ENCODE assay signal across 8 mouse cellular contexts in the genomic region with DNA sequence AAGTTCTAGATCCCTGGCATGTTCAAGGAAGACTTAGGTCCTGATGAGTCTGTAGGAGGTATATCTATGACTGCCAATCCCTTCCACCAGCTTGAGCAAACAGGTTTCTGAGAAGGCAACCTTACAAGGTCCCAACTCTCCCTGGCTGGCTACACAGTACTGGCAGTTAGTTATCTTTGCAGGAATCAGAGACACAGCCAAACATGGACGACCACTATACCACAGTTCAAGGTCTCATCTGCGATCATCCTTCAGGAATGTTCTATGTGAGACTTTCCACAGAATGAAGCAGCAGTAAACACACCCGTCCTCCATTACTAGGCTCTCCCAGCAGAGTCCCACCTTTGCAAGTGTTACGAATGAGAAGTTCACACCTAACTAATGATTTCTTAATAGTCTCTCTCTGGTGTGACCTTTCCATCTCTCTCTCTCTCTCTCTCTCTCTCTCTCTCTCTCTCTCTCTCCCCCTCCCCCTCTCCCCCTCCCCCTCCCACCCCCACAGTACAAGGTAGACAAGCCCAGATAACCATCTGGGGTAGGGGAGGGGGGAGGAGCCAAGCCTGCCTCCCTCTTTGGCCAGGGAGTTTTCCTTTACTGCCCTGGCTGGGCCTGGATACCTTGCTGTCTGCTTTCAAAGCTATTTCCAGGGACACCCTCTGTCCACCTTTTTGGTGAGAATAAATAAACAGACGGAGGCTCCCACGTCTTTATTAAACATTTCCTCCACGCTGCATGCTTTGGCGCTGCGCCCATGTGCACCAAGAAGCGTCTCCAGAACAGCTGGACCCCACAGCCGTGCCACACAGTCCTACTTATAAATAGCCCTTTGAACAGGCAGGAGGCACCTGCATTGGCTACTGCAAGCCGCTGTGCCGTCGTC.
DNase-seq lines count a peak whose midpoint lies in the region; ATAC-seq lines count a peak whose summit lies in the region.

No protein-coding gene starts in this region.

- intact Hi-C loops in heart, postnatal 10 days (cut with DNase I), result loop anchor here (10.0 kb wide), 1 partner anchor 494 kb away; no protein-coding TSS in a partner anchor

- peaks cover 19% of the 10 kb centered on the region for H3K27me3 ChIP-seq in heart, embryonic 12.5 days (replicated peaks)
- H3K27me3 ChIP-seq in limb, embryonic 12.5 days, result peaks cover 30% of the 10 kb centered on the region

- DNase-seq in heart, adult 11 months, result peak; percentile 93
- no peak for DNase-seq in heart, postnatal 10 days
- DNase-seq in adrenal gland, postnatal 36 days, result peak; percentile 45 to 58
- no peak for DNase-seq in thymus, adult 18-20 months
- DNase-seq in natural killer cell, adult 2 months (ENCODE audit: low spot score in 2 of 2), result no peak

- 20% methylated on average over 14 of the region's 14 CpGs for WGBS in heart, embryonic 12.5 days
- WGBS in limb, embryonic 12.5 days, result 17% methylated on average over 14 of the region's 14 CpGs

- H3K9me3 ChIP-seq in heart, embryonic 12.5 days (replicated peaks), result no peaks in the 10 kb centered on the region
- H3K9me3 ChIP-seq in limb, embryonic 12.5 days, result no peaks in the 10 kb centered on the region

- no peaks in the 10 kb centered on the region for H3K36me3 ChIP-seq in heart, embryonic 12.5 days
- no peaks in the 10 kb centered on the region for H3K36me3 ChIP-seq in limb, embryonic 12.5 days

- no peak overlapping the region for H3K27ac ChIP-seq in heart, embryonic 12.5 days (ENCODE audit: poor library complexity, severe bottlenecking)
- H3K27ac ChIP-seq in limb, embryonic 12.5 days, result peak overlapping the region; percentile 50; the same call in 1 of the 2 replicates

- peaks cover 35% of the 10 kb centered on the region for H3K4me1 ChIP-seq in heart, embryonic 12.5 days (replicated peaks)
- peaks cover 32% of the 10 kb centered on the region for H3K4me1 ChIP-seq in limb, embryonic 12.5 days (replicated peaks)

- no peak; the same call in 1 of the 2 replicates for ATAC-seq in heart, embryonic 12.5 days (ENCODE audit: insufficient number of reproducible peaks, low FRiP score)
- ATAC-seq in limb, embryonic 12.5 days (ENCODE audit: insufficient number of reproducible peaks, insufficient read depth, low FRiP score, low TSS enrichment, low read depth), result peak; percentile 35; the same call in 1 of the 2 replicates
- no peak for ATAC-seq in erythroid progenitor cell, adult 5-6 weeks (replicated peaks; ENCODE audit: low FRiP score, poor library complexity, severe bottlenecking)

- H3K4me3 ChIP-seq in heart, embryonic 12.5 days, result peak overlapping the region; percentile 46; the same call in 1 of the 2 replicates
- no peak overlapping the region for H3K4me3 ChIP-seq in limb, embryonic 12.5 days (replicated peaks)

- H3K9ac ChIP-seq in heart, embryonic 12.5 days, result peak overlapping the region; percentile 41; the same call in 1 of the 2 replicates
- no peak overlapping the region; the same call in 1 of the 2 replicates for H3K9ac ChIP-seq in limb, embryonic 12.5 days (replicated peaks)

- H3K4me2 ChIP-seq in heart, embryonic 12.5 days, result peak overlapping the region; percentile 76
- H3K4me2 ChIP-seq in limb, embryonic 12.5 days, result peak overlapping the region; percentile 67

Comparison
In these comparisons a context has a peak if more than half of its experiments do, and no peak if none do; other contexts are left out.
1. DNase-seq: peak in heart, adult 11 months (single experiment) and adrenal gland, postnatal 36 days (2 of 2); none in heart, postnatal 10 days (0 of 2), thymus, adult 18-20 months (0 of 2) and natural killer cell, adult 2 months (0 of 2).